Mouse (Mus musculus) midbrain, embryonic 14.5 days (tissue): ENCODE measurements around the gene Dop1a. TPM values are rescaled to one million over a fixed set of nuclear protein-coding genes. Genes with fewer than 3 reads are reported as not detected.

Experiments used
- ATAC-seq: fragments of 200-750 bp; cut with Nextera tagmentation; 2 replicates; pipeline ENCODE4 v1.8.0; 2017; ENCODE audit warnings: moderate number of reproducible peaks, moderate library complexity; ENCODE audit not compliant: low FRiP score, low TSS enrichment
- DNase-seq: peaks from one replicate; pipeline ENCODE4 v3.0.0-alpha.2; 2015
- H3K27ac ChIP-seq: fragments of 300-500 bp; sonication (generic); replicated peaks from 2 replicates; pipeline ENCODE4 v1.5.1; 2014; ENCODE audit warnings: mild to moderate bottlenecking, low read depth, low read length, moderate library complexity
- H3K27me3 ChIP-seq: fragments of 300-500 bp; sonication (generic); 2 replicates; pipeline ENCODE4 v1.6.1; 2014; ENCODE audit warnings: low read length, control low read depth, mixed read lengths; ENCODE audit not compliant: control insufficient read depth, insufficient read depth
- H3K36me3 ChIP-seq: fragments of 300-500 bp; sonication (generic); 2 replicates; pipeline ENCODE4 v1.6.1; 2014; ENCODE audit warnings: low read length, control low read depth; ENCODE audit not compliant: control insufficient read depth, insufficient read depth
- H3K4me1 ChIP-seq: fragments of 300-500 bp; sonication (generic); 2 replicates; pipeline ENCODE4 v1.6.1; 2014; ENCODE audit warnings: mild to moderate bottlenecking, antibody characterized with exemption, low read length, control low read depth; ENCODE audit not compliant: control insufficient read depth, insufficient read depth
- H3K4me2 ChIP-seq: fragments of 300-500 bp; sonication (generic); 2 replicates; pipeline ENCODE4 v1.6.1; 2014; ENCODE audit warnings: mild to moderate bottlenecking, low read length, moderate library complexity
- H3K4me3 ChIP-seq: fragments of 300-500 bp; sonication (generic); replicated peaks from 2 replicates; pipeline ENCODE4 v1.5.1; 2014; ENCODE audit warnings: low read depth, low read length
- H3K9ac ChIP-seq: fragments of 300-500 bp; sonication (generic); replicated peaks from 2 replicates; pipeline ENCODE4 v1.6.1; 2014; ENCODE audit warnings: mild to moderate bottlenecking, low read length, moderate library complexity
- H3K9me3 ChIP-seq: fragments of 300-500 bp; sonication (generic); 2 replicates; pipeline ENCODE4 v1.6.1; 2016; ENCODE audit warnings: low read length, control low read depth, mixed read lengths; ENCODE audit not compliant: control insufficient read depth
- WGBS: fragments of 180-500 bp; shearing (Covaris S2); extraction: QIAGEN DNeasy Blood & Tissue Kit; methylation state at CpG from one replicate; pipeline ENCODE4 v1.1.7; 2014; 5-methylcytosine and 5-hydroxymethylcytosine counted together
- polyA plus RNA-seq: library from polyadenylated mRNA; unstranded; fragments of >200 nt; fragmentation: Nextera tagmentation; extraction: Ambion mirVana; gene quantifications from 2 replicates; pipeline ENCODE4 v1.2.1, GENCODE M21; 2014

Gene Dop1a
- polyA plus RNA-seq, 1 experiment from 2014 or later, result 50.7 TPM

- H3K4me2 ChIP-seq, result no peak overlapping the region
- no peak overlapping the region for H3K9ac ChIP-seq
- 69% methylated on average over 8 of the region's 8 CpGs for WGBS
- ATAC-seq (no peak), DNase-seq (no peak)
- H3K36me3 ChIP-seq, result 0 out of 2 replicates have a peak, but pooled peaks cover 2% of the 10 kb centered on the region
- no peaks in the 10 kb centered on the region for H3K9me3 ChIP-seq
- H3K27ac ChIP-seq, result no peak overlapping the region
- H3K4me3 ChIP-seq, result no peak overlapping the region
- H3K27me3 ChIP-seq, result no peaks in the 10 kb centered on the region
- H3K4me1 ChIP-seq, result no peaks in the 10 kb centered on the region
Measured at GRCm38 (mm10) chr9:86599723-86600303, 132.9 kb downstream of the Dop1a start.

Other genes with a start within 250 kb of the Dop1a start
- gene Ube2cbp, start 2.2 kb upstream of the Dop1a start, polyA plus RNA-seq, result 6.6 and 8.0 TPM in 2 replicates
- gene Pgm3, start 104.7 kb downstream of the Dop1a start, polyA plus RNA-seq, result 31.6 and 32.6 TPM in 2 replicates
- 12.6 and 21.9 TPM in 2 replicates for gene Rwdd2a, start 104.8 kb downstream of the Dop1a start, polyA plus RNA-seq
- gene Me1, start 228.8 kb downstream of the Dop1a start, polyA plus RNA-seq, result 31.1 and 36.4 TPM in 2 replicates